Mouse (Mus musculus) thymus, postnatal 25 days (tissue): ENCODE results near the gene Fis1.
"Not testable (repeated sequence)": the region's sequence is repeated elsewhere in the genome, so short reads cannot be mapped to it uniquely, and the experiment has no call there.

ENCODE experiments used
- DNase-seq: peaks from one replicate; pipeline ENCODE4 v3.0.0; 2022

The Fis1 gene

DNA sequence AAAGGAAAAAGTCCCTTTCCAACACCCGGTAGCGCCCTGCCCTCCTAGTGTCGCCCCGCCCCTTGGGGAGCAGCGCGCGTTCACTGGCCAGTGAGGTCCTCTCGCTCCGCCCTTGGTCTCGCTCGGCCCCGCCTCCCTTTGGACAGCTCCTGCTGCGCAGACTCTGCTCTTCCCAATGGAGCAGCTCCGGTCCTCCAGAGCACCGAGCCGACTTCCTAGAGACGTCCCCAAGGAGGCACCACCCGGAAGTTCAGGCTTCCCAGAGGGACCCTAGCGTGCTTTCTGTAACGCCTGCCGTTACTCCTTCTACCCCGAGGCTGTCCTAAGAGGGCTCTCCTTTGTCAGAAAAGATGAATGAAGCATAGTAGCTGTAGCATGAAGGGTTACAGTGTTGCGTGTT is at the start of gene Fis1:
Fis1 (plus strand) TSS at position 261 of the 400 bp plus-strand sequence.
- DNase-seq = peak; percentile 83

DNA sequence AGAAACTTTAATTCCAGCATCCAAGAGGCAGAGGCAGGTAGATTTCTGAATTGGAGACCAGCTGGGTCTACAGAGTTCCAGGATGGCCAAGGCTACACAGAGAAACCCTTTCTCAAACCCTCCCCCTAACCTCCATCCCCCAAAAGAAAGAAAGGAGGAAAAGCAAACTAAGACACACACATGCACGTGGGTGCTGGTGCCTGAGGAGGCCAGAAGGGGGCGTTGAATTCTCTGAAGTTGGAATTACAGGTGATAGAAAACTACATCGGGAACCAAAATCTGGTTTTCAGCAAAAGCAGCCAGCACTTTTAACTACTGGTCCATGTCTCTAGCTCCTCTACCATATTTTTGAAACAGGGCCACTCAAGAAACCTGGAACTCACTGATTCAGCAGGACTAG is 48.5 kb upstream of the Fis1 start:
- DNase-seq = no peak

DNA sequence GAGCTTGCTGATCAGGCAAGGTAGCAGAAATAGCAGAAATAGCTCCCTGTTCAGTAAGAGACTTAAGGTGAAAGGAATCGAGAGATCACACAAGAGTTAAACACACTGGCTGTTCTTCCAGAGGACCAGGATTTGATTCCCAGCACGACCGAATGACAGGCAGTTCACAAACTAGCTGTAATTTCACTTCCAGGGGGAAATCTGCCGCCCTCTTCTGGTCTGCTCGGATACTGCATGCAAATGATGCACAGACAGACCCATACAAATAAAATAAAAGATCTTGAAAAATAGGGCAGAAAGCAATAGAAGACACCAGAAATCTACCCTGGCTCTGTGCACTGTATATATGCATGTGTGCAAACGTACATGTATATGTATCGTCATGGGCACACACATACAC is 47.4 kb upstream of the Fis1 start:
- peak; percentile 62 for DNase-seq

DNA sequence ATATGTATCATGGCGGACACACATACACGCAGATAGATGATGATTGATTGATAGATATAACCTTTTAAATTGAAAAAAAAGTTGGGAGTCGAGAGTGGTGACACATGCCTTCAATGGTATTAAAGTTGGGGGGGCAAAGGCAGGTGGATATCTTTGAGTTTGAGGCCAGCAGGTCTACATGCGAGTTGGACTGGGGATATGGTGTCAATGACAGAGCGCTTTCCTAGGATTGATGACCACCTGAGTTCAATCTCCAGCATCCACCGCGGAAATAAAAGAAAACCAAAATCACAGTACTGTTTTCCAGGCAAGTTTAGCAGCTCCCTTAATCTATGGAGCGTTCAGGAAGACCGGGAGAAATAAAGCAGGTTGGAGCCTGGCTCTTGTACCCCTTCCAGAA is 45.5 kb upstream of the Fis1 start:
- DNase-seq = no peak

DNA sequence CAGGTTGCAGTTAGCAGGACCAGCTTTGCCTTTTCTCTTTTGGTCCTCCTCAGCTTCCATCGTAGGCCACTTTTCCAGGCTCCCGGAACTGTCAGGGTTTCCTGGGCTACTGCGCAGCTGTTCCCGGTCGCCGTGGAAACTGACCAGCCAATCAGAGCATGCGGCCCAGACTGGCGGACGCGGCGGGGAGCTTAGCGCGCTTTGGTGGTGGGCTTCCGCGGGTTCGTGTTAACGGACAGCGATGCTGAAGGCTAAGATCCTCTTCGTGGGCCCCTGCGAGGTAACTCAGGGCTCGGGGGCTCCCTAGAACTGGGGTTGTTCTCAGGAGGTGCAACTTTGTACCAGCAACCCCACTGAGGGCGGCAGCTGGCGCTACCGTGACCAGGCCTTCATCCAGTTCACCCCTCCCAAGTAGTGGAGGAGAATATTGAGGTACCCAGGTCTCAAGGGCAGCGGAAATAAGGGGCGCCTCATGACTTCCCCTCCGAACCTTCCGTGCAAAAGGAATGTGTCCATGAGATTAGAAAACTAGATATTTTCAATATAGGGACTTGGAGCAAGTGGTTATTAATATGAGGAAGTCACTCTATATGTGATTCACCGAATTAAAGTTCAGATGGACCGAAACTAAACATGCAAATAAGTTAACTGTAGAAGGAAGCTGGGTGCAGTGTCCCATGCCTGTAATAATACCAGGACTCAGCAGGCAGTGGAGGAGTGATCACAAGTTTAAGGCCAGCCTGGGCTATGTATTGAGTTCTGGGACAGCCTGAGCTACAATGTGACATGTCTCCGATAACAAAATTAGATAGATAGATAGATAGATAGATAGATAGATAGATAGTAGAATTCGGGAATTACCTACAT is 44.9 kb upstream of the Fis1 start, which contains the start of gene Ift22:
Ift22 (plus strand) TSS at position 160 of the 867 bp plus-strand sequence.
- DNase-seq = peak; percentile 87

DNA sequence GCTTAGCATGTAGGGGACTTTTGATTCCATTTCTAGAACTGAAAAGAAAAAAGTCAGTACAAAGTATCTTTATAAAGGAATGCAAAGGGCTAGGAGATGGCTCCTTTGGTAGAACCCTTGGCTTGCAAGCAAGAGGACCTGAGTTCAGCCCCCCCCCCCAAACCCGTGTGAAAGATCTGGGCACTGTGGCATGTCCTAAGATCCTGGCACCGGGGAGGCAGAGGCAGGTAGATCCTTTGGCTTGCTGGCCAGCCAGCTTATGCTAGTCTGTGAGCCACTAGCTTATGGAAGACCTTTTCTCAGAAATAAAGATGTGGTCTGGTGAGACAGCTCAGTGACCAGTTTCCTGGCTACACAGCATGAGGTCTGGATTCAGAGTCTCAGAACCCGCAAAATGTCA is 38.9 kb upstream of the Fis1 start:
- no peak for DNase-seq

DNA sequence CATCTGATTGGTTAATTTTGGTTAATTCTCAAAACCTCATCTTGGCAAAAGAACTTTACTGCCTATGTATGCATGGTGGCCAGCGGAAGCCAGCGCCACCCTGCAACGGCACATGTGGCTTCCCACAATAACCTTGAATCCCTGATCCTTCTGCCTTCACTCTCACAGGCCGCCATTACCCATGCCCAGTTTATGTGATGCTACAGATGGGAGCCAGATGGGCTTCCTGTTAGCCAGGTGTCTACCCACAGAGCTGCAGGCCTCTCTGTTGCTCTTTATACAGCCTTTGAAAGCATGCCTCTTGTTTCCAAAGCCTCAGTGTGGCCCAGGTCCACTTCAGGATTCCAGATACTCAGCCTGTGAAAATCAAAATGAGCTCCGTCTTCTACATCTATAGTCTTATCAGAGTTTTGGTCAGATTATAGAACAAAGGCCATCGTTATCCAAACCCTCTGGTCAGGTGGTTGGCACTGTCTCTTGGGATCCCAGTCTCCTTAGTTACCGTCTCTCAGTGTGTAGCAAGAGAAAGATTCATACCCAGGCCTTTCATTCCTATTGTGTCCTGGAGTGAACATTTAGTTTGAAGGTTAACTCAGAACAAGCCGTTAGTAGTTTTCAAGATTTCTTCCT is 35.3 kb upstream of the Fis1 start:
- no peak for DNase-seq

DNA sequence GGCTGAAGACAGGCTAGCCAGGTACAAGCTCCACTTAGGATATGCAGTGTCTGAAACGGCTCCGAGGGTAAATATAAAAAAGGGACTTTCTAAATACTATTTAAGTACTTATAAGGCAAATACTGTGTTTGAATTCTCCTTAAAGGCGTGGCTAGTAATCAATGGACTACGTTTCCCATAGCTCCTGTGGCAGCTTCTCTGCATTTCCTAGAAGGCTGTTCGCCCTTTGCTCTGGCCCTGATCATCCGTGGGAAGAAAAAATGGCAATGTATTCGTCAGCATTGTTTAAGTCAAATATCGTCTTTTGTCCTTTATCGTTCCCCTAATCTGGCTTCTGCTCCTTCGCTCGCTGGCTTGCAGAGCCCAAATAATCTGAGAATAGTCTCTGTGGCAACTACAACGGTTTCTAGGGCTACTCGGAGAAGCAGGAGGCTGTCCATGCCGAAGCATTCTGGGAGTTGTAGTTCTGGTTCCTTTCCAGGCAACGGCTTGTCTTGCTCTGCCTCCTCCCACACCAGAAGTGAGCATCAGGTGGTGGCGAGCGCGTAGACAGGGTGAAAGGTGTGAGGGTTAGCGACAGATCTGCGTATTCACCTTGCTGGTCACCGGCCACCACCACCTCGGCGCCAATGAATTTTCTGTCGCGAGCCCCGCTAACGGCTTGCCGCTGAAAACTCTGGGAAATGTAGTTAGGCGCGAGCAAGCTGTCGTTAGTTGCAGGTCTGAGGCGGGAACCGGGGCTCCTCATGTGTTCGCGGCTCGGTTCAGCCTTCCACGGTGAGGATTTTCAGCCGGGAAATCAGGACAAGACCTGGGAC is 34.2 kb upstream of the Fis1 start:
- DNase-seq = peak; percentile 75

DNA sequence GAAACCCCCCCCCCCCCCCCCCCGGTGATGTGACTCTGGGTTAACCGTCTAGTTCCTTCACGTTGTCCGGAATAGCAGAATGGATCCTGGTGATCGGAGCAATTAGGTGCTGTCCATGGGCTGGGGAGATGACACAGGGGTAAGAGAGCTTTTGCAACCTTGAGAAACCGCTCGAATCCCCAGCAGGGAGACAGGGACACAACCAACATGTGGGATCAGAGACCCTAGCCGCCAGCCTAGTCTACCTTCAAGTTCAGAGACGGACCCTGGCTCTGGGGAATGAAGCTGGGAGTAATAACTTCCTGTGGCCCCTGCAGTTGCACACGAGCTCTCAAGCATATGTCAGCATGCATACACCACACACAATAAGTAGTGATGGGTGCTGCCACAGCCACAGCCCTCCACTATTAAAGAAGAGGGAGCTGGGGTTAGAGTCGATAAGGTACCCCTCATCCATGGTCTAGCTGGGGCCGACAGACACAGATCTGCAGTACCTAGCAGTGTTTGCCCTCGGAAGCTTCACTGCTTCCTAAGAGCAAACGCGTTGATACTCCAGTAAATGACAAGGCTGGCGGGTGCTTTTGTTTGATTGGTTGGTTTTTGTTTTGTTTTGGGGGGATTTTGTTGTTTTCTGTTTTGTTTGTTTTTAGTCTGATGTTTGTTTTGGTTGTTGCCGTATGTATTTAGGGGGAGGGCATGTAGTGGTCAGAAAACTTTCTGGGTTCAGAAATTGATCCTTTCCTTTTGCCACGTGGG is 33.4 kb upstream of the Fis1 start:
- peak; percentile 16 for DNase-seq

DNA sequence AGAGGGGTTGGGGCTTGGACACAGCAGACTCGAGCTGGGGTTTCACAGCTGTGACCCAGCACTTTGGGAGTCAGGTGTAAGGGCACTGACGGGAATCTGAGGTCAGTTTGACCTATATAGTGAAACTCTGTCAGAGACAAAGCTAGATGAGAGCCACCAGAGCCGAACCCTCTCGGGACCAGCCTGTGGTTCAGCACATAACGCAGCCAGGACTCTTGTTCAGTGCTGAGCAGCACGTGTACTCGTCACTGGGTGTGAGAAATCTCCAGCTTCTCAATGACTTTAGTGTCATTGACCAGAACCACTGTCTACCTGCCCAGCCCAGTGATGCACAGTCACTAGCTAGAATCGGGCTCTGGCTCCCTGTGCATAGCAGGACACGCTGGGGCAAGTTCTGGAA is 30.2 kb upstream of the Fis1 start:
- DNase-seq = no peak

DNA sequence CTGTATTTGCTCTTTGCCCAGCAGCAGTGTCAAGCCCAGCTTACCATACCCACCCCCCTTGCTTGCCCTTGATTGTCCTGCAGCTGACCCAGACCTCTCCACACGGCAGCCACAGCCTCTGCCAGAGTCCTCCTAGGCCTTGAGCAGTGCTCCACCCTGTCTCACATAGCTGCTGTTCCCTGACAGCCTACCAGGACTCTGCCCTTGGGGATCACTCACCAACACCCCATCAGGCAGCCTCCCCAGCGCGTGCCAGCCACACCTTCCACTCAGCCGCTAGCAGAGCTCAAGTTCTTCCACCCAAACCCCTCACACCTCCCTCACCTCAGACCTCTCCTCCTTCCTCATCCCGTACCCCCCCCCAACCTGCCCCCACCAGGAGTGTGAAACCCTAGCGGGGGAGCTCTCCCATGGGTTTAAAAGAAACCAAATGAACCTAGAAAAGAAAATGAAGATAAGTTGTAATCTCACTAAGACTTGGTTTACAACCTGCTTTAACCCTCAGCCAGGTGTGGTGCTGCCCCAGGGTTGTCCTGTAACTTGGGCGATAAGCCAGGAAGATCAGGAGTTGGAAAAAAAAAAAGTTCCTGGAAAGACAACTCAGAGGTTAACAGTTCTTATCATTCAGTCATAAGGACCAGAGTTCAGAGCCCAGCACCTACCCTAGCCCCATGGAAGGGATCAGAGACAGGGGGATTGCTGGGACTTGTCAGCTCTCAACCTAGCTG is 29.2 kb upstream of the Fis1 start:
- no peak for DNase-seq

DNA sequence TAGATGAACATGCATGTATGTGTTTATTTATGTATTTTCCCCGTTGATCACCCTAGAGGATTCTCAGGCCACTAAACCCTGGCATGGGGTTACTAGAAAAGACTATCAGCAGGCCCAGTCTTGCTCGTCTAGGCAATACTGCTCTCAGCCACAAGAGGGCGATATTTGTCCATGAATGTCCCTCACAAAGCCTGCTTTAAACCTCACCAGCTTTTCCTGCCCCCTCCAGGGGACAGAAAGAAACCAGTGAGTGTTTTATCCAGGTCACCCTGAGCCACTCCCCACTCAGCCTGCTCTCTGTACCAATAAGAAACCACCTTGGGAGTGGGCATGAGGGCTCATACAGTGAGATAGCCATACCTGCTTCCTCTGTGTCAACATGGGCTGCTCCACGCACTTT is 24.0 kb upstream of the Fis1 start:
- DNase-seq = peak; percentile 80

DNA sequence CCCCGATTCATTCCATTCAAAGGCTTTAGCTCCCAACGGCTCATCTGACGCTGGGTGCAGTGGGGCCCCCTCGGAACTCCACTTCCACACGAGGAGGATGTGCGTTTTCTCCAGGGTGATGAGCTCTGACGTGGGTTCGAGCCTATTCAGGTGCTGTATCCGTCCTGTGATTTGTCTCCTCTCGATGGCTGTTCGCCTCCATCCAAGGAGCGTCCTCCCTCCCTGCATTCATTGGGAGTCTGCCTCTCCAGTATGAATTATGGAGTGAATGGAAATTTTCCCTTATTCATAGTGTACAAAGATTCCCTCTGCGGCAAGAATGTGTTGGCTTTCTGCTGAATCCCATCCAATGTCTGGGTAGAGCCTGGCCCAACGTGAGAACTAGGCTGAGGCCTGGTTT is 21.2 kb upstream of the Fis1 start:
- DNase-seq = no peak

DNA sequence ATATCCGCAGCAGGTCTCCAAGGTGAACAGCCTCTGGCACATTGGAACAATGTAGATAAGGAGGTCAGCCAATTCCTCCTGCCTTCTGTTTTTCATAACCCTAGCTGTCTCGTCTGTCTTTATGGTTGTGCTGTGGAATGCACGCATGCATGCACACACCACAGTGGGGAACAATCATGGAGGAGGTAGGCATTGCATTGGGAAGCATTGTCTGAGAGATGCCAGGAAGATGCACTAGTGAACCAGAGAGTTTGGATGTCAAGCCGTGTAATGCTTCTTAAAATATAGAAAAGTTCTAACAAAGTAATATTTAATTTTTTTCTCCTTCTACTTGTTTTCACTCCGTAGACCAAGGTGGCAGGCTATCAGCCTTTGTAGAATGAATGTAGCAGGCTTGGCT is 20.1 kb upstream of the Fis1 start:
- DNase-seq = no peak

DNA sequence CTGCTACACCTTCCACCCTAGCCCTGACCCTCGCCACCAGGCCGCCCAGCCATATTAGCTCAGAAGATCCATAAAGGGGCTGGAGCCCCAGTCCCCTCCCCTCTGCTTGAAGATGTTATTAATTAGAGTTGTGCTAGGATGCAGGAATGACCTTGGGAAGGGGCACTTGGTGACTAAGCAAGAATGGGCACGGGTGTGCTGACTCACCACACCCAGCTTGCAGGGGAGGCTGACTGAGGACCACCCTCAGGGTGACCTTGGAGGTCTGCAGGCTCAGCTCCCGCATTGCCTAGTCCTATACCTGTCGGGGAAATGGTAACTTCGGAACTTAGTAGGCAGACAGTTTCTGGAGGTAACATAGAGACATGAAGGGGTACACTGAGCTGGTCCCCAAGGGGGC is 19.1 kb upstream of the Fis1 start:
- no peak for DNase-seq

DNA sequence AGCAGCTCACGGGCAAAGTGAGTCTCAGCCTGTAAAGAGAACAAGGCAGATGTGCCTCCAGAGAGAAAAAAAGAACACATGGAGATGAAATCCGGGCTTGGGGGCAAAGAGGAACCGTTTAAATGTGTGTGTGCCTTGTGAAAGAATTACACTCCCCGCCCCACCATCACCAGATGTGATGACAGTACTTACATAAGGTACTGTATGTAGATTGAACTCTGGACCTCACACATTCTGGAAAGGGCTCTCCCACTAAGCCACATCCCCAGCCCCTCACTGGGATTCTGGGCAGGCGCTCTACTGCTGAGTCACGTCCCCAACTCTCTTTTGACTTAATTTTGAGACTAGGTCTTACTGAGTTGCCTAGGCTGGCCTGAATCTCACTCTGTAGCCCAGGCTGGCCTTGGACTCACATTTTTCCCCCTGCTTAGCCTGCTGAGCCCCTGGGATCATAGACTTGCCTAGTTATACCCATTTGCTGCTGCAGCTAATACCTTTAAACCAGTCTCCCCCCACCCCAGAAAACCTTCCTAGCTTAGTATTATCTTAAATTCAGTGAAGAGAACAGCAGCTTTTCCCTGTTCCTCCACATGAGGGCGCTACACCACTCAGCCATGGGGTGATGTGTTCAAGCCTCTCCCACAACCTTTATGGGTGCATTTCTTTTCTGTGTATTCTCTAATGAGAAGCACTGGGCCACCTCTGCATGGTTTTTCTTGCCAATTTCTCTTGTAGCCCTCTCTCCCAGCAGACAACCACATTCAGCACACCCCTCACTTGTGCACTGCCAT is 17.0 kb upstream of the Fis1 start:
- DNase-seq = no peak

DNA sequence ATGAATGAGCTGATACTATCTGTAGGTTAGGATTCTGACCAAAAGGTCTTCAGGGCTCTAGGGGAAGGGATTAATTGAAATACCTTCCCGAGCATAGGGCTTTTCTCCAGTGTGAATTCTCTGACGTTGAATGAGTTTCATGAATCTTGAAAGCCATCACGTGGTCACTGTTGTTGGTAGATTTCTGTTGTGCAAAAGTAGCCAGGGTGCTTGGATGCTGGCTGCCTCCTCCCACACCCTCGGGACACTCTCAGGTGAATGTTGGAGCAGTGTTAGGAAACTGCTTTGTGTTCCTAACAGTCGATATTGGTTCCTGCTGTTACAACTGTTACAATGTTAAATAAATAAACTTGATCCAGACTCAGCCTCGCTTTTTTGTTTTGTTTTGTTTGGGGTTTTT is 16.3 kb upstream of the Fis1 start:
- DNase-seq = no peak

DNA sequence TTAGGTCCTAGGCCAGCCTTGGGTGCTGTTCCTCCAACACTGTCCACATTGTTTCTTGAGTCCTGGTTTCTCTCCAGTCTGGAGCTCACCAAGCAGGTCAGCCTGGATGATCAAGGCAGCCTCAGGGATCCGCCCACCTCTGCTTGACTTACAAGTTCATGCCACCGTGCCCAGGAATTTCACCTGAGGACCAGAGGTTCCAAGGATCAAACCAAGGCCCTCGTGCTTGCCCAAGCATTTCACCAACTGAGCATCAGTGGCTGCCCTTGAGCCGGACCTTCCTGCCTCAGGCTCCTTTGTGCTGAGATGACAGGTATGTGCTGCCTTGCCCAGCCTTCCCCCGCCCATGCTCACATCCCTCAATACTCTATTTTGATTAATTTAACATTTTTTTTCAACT is 15.5 kb upstream of the Fis1 start:
- DNase-seq = no peak

DNA sequence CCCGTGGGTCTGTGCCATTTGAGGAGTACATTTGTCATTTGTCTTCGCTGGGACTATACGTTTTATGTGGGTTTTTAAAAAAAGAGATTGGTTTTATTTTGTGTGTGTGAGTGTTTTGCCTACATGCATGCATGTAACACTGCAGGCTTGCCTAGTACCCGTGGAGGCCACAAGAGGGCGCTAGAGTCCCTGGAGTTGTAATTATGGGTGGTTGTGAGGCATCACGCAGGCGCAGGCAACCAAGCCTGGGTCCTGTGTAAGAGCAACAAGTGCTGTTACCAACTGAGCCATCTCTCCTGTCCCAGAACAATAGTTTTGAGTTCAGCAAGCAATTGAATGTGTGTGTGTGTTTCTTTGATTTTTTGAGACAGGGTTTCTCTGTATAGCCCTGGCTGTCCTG is 13.8 kb upstream of the Fis1 start:
- peak; percentile 36 for DNase-seq

DNA sequence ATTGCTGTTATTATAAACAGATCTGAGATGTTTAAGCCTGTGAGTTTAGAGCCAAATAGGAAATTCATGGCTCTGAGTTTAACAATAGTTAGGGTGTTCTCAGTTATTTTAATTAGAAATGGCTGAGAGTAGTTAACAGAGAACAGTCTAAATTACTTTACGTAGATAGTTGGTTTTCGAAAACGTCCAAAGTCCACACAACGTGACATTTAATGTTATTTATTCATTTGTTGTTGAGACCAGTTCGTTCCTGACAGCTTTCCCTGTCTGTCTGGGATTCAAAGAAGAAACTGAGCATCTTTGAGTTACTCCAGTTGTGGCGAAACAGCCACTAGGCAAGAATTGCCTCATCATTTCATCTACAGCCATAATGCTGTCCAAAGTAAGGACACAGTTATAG is 13.0 kb upstream of the Fis1 start:
- not testable (repeated sequence) for DNase-seq

DNA sequence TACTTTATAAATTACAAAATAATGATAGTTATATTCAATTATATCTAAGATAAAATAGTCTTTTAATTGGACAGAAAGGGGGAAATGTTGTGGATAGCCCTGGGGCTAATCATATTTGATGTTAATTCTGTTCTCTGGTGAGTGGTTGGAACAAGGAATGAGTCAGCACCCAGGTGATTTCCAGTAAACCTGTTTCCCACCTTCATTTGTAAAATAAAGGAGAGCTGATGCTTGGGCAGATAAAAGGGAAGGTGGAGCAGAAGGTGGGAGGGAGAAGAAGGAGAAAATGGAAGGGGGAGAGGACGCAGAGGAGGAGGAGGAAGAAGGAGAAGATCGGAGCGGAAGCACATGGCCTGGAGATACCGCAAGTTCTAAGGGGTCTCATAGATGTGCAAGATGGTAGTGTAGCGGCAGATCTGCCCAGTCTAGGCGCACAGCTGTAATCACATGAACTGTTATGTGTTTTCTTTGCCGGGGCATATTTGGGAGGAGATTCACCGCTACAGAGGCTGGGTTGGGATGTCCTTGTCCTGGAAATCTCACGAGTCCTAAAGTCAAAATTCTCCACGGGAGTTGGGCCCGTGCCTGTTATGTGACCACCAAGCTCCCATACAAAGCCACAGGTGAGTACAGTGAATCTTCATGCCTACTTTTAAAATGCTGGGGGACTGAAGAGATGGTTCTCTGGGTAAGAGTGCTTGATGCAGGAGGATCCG is 12.1 kb upstream of the Fis1 start:
- no peak for DNase-seq
